Mouse (Mus musculus): Measurements from ENCODE around the gene Parg. TPM values are rescaled to one million over a fixed set of nuclear protein-coding genes. Genes with fewer than 3 reads are reported as not detected.

The Parg gene
- total and polyA plus RNA-seq, 3 experiments, result 36.3 to 66.1 (median 40.6) TPM

DNA sequence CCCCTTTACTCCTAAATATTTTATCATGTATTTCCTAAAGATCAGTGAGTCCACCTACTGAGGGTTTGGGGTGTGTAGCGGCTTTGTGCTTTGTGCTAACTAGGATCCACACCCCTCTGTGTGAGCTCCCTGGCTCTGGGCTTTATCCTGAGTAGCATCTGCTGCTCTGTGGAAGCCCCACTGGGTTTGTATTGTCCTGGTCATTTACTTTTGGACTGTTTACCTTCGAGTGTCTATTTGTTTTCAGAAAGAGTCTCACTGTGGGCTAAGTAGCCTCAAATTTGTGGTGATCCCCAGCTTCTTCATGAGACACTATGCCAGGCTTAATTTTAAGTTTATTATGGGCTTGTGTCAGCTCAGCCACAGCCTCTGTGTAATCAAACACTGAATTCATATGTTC is 67.2 kb downstream of the Parg start:
- TF ChIP-seq ZC3H11A (IDR thresholded peaks at IDR 0.05; ENCODE audit: low read depth, low read length), result no peak
- TF ChIP-seq MAX (IDR thresholded peaks at IDR 0.05; ENCODE audit: low read length), result no peak
- TF ChIP-seq USF2 (conservative IDR thresholded peaks at IDR 0.05; ENCODE audit: low read depth, low read length), result no peak
- no peak for TF ChIP-seq TCF12 (IDR thresholded peaks at IDR 0.05; ENCODE audit: low read depth, low read length)
- TF ChIP-seq ELF1 (IDR thresholded peaks at IDR 0.05; ENCODE audit: low read depth, low read length), result no peak
- no peak for TF ChIP-seq TBP (conservative IDR thresholded peaks at IDR 0.05; ENCODE audit: low read depth, low read length)
- no peak for TF ChIP-seq CTCF (conservative IDR thresholded peaks at IDR 0.05 in 1 of 2, IDR thresholded peaks at IDR 0.05 in 1 of 2; ENCODE audit: low read depth in 2 of 2, low read length in 2 of 2)
- TF ChIP-seq UBTF (IDR thresholded peaks at IDR 0.05; ENCODE audit: low read depth, low read length), result no peak
- no peak for TF ChIP-seq MAZ (IDR thresholded peaks at IDR 0.05; ENCODE audit: low read depth, low read length)
- TF ChIP-seq GABPA (IDR thresholded peaks at IDR 0.05; ENCODE audit: insufficient replicate concordance, low read depth, low read length), result no peak
- no peak for TF ChIP-seq MEF2A (IDR thresholded peaks at IDR 0.05; ENCODE audit: borderline replicate concordance, low read depth, low read length)
- TF ChIP-seq RCOR1 (conservative IDR thresholded peaks at IDR 0.05; ENCODE audit: low read depth, low read length), result no peak
- no peak for TF ChIP-seq BHLHE40 (IDR thresholded peaks at IDR 0.05; ENCODE audit: low read depth, low read length)
- TF ChIP-seq NELFE (IDR thresholded peaks at IDR 0.05; ENCODE audit: low read depth, low read length), result no peak
- no peak for TF ChIP-seq ZNF384 (IDR thresholded peaks at IDR 0.05; ENCODE audit: low read depth, low read length)
- TF ChIP-seq USF1 (IDR thresholded peaks at IDR 0.05; ENCODE audit: low read depth, low read length), result no peak
- DNase-seq (ENCODE audit: extremely low read depth), result no peak
- Histone ChIP-seq H3K4me3 (replicated peaks in 1 of 3; ENCODE audit: low read depth in 2 of 3, low read length in 2 of 3, poor library complexity in 1 of 3) (no peak overlapping the region), H3K79me2 (replicated peaks; ENCODE audit: control insufficient read depth, extremely low read depth, insufficient read depth, poor library complexity, severe bottlenecking) (no peaks in the 10 kb centered on the region), H3K36me3 (replicated peaks in 1 of 2; ENCODE audit: control insufficient read depth in 1 of 2, insufficient read depth in 1 of 2, low read length in 1 of 2) (peaks cover 10 to 58% of the 10 kb centered on the region in 2 experiments), H3K27me3 (replicated peaks) (no peaks in the 10 kb centered on the region), H3K9ac (ENCODE audit: insufficient read depth, low read depth) (no peak overlapping the region), H3K9me3 (replicated peaks; ENCODE audit: low read length) (no peaks in the 10 kb centered on the region), H3K4me1 (ENCODE audit: control insufficient read depth in 1 of 2, insufficient read depth in 2 of 2) (0 out of 4 replicates have a peak, but pooled peaks cover 0 to 5% of the 10 kb centered on the region in 2 experiments), H3K4me2 (ENCODE audit: insufficient read depth, low read depth, poor library complexity, severe bottlenecking) (no peak overlapping the region), H3K27ac (ENCODE audit: insufficient read depth, low read depth) (no peak overlapping the region)
- dilution Hi-C loops (cut with MboI; ENCODE audit: extremely low pct_ligation_motif_present, extremely low pct_unique_long_range_greater_than_20kb, low sequenced_read_pairs), result no loop called here
- in situ Hi-C loops (cut with MboI; ENCODE audit: low pct_ligation_motif_present, low pct_unique_long_range_greater_than_20kb, low sequenced_read_pairs), result no loop called here

DNA sequence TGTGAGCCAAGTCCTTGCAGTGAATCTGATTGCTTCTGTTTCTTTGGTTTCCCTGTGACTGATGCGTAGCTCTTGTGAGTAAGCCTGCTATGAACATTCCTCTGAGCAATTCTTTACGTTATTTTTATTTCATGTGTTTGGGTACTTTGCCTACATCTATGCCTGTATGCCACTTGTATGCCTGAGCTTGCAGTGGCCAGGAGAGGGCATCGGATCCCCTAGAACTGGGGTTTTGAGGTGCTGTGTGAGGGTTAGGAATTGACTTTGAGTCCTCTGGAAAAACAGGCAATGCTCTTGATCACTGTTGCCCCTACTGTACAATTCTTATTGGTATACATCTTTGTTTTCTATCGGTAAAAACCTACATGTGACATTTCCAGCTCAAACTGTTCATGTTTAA is 67.8 kb downstream of the Parg start:
- no peak for DNase-seq (ENCODE audit: extremely low read depth)
- peaks cover 10 to 57% of the 10 kb centered on the region in 2 experiments for H3K36me3 ChIP-seq (replicated peaks in 1 of 2; ENCODE audit: control insufficient read depth in 1 of 2, insufficient read depth in 1 of 2, low read length in 1 of 2)
- TF ChIP-seq POLR2A (IDR thresholded peaks at IDR 0.05; ENCODE audit: low read depth, low read length) (no peak), CHD2 (IDR thresholded peaks at IDR 0.05; ENCODE audit: low read length) (no peak), CTCF (conservative IDR thresholded peaks at IDR 0.05 in 1 of 2, IDR thresholded peaks at IDR 0.05 in 1 of 2; ENCODE audit: low read depth in 2 of 2, low read length in 2 of 2) (peak in 1 of 2 experiments; percentile 27; a peak in 1 of 4 replicates), HCFC1 (IDR thresholded peaks at IDR 0.05; ENCODE audit: low read depth, low read length) (no peak), RCOR1 (conservative IDR thresholded peaks at IDR 0.05; ENCODE audit: low read depth, low read length) (no peak)
- no peaks in the 10 kb centered on the region for H3K79me2 ChIP-seq (replicated peaks; ENCODE audit: control insufficient read depth, extremely low read depth, insufficient read depth, poor library complexity, severe bottlenecking)
- no peaks in the 10 kb centered on the region for H3K27me3 ChIP-seq (replicated peaks)
- H3K4me1 ChIP-seq (ENCODE audit: control insufficient read depth in 1 of 2, insufficient read depth in 2 of 2), result 0 out of 4 replicates have a peak, but pooled peaks cover 0 to 5% of the 10 kb centered on the region in 2 experiments
- in situ Hi-C loops (cut with MboI; ENCODE audit: low pct_ligation_motif_present, low pct_unique_long_range_greater_than_20kb, low sequenced_read_pairs) (no loop called here), dilution Hi-C loops (cut with MboI; ENCODE audit: extremely low pct_ligation_motif_present, extremely low pct_unique_long_range_greater_than_20kb, low sequenced_read_pairs) (no loop called here)
- no peak overlapping the region for H3K9ac ChIP-seq (ENCODE audit: insufficient read depth, low read depth)
- H3K4me3 ChIP-seq (replicated peaks in 1 of 3; ENCODE audit: low read depth in 2 of 3, low read length in 2 of 3, poor library complexity in 1 of 3), result no peak overlapping the region
- no peak overlapping the region for H3K4me2 ChIP-seq (ENCODE audit: insufficient read depth, low read depth, poor library complexity, severe bottlenecking)
- H3K9me3 ChIP-seq (replicated peaks; ENCODE audit: low read length), result no peaks in the 10 kb centered on the region
- no peak overlapping the region for H3K27ac ChIP-seq (ENCODE audit: insufficient read depth, low read depth)
